Mouse (Mus musculus): ENCODE results near the gene Ipo4.

DNA sequence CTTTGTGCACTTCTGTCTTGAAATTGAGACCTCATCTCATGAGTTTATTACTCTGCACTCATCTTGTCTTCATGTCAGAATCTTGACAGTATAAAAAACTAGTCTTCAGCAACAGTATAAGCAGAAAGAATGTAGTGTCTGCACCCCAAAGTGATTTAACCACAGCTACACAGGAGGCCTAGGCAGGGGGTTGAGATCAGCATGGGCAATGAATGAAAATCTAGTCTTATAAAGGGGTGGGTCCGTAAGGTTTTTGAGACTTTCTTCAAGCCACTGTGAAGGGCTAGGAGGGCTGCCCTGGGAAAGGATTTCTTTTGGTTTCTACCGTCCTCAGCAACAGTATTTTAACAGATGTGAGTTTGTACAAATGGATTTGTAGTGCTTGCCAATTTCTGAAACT is 24.9 kb upstream of the Ipo4 start:
- TF ChIP-seq CTCF (conservative IDR thresholded peaks at IDR 0.05; ENCODE audit: low read length) (no peak), POU5F1 (IDR thresholded peaks at IDR 0.05; ENCODE audit: borderline replicate concordance, low read length) (no peak)

Measured in E14TG2a.4 (cell line).